Mouse (Mus musculus): ENCODE data around the gene Aldh3b1.
A peak's percentile ranks its signal among the peaks of the same experiment; 100 is the strongest.

Gene Aldh3b1

DNA sequence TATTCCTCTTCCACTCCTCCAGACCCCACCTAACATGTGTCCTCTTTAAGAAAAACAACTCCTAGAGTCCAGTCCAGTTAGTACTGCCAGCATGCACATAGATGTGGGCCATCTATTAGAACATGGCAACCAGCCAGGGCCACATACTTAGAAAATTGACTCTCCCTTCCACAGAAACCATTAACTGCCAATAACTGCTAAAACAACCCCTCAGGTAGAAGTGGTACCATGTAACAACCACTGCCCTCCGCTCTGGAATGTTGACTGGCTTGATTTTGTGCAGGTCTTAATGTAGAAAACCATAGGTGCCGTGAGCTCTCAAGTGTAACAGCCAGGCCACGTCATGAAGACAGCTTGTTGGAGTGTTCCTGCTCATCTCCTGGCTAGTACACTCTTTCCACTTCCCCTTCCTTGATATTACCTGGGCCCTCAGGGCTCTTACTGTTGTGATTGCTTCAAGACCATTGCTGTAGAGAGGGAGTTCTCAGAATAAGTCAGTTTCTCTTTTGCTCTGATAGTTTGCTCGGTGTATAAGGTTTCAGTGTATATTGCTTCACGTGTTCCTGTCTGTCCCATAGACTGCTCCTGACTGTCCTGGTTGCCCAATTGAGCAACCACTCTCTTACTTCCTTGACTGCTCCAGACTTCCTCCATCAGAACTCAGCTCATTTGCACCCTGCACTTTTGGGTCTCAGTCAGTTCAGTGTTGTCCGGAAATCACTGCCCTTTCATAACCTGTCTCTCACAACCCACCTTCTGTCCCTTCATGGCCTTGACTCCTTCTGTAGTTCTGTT is 49.4 kb downstream of the Aldh3b1 start:
- DNase-seq (ENCODE audit: low spot score): peak; percentile 36

DNA sequence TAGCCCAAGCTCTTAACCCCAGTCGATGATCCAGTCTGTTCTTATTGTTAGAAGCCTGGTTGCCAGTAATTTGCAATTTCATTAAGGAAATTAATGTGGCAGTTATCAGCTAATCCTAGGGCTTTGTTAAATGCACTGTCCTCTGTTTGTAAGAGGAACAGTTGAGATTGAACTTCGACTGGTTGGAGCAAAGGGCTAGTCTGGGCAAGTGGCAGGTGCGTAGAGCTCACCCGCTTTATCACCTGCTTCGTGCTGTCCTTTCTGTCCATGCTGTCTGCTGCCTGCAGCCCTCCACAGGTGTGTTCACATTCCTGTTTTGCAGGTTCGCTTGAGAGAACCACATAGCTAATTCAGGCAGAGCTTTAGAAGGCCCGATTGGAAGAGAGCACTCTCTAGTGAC is 54.6 kb downstream of the Aldh3b1 start:
- DNase-seq (ENCODE audit: low spot score): no peak

DNA sequence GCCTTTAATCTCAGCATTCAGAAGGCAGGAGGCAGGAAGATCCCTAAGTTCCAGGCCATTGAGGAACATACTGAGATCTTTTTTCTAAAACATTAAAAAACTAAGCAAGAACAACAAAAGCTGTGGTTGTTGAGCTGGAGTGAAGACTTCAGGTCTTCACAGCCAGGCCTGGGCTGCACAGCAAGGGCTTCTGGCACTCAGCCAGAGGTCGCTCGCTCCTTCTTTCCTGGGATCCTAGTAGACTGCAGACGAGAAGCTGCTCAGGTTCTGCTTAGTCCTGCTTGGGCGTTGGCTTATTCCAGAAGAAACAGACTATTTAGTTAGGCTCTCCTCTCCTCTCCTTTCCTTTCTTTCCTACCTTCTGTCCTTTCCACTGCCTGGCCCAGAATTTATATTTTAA is 57.2 kb downstream of the Aldh3b1 start:
- no peak for DNase-seq (ENCODE audit: low spot score)

DNA sequence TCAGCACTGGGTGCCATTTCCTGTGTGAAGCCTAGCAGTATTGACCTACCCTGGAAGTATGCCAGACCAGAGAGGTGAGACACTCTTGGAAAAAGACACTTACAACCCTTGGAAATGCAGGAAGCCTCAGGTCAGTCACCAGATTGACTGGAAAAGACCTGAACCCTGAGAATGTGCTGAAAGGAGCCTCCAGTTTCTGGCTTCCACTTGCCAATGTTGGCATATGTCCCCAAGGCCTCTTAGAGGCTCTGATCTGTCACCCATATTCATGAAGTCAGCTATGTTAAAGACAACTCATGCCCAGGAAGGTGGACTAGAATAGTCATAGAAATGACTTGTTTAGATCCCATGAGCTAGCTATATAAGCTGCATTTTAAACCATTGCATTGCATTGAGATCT is 58.1 kb downstream of the Aldh3b1 start:
- DNase-seq (ENCODE audit: low spot score): no peak

DNA sequence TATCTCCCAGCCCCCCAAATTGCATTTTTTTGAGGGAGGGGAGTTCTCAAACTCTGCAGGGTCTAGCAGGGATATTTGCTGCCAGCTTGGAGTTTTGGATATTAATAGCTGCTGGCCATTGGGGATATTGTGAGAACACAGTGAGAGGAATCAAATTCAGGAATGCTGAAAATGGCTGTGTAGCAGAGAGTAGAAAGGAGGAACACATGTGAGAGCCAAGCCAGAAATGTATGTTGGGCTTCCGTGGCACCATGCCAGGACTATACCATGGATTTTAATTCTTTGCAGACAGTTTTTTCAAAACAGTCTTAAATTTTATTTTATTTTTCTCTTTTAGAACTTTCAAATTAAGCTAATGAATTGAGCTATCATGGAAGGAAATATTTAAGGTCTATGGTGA is 61.3 kb downstream of the Aldh3b1 start:
- DNase-seq (ENCODE audit: low spot score): no peak

DNA sequence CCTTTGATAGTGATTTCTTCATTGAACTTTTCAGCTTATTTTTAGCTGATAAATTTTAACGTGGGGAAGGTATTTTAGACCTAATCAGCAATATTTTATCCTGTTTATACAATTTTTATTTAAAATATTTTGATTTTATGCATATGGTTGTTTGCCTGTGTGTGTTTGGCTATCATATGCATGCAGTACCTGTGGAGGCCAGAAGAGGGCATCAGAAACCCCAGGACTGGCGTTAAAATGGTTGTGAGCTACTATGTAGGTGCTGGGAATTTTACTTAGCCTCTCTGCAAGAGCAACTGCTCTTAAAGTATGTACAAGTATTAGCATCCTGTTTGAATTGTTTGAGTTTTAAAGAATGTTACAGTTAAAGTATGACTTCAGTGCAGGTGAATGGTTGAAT is 64.6 kb downstream of the Aldh3b1 start:
- no peak for DNase-seq (ENCODE audit: low spot score)
